Mouse (Mus musculus): Measurements from ENCODE around the gene Zfp597. TPM values are rescaled to one million over a fixed set of nuclear protein-coding genes. Genes with fewer than 3 reads are reported as not detected.

Zfp597 gene
- total and polyA plus RNA-seq, 2 experiments, result 1.6 to 8.5 TPM

- H3K36me3 ChIP-seq (ENCODE audit: control insufficient read depth, insufficient read depth, low read length), result peaks cover 47% of the 10 kb centered on the region
- H3K4me1 ChIP-seq (ENCODE audit: control insufficient read depth, insufficient read depth, low read length), result no peaks in the 10 kb centered on the region
- 47% methylated on average over 3 of the region's 3 CpGs for WGBS
- no peak overlapping the region for H3K27ac ChIP-seq (replicated peaks; ENCODE audit: insufficient read depth, low read depth, low read length)
- no peaks in the 10 kb centered on the region for H3K79me2 ChIP-seq (ENCODE audit: control insufficient read depth, insufficient read depth, low read length)
- DNase-seq (ENCODE audit: extremely low read depth, low read depth, low spot score), result no peak
- no peak overlapping the region for H3K4me3 ChIP-seq (ENCODE audit: insufficient read depth, low read depth, low read length)
- TF ChIP-seq CTCF (IDR thresholded peaks at IDR 0.05; ENCODE audit: low read depth, low read length) (no peak), POLR2A (IDR thresholded peaks at IDR 0.05; ENCODE audit: extremely low read depth, insufficient read depth, low read length) (no peak)
- H3K27me3 ChIP-seq (ENCODE audit: control insufficient read depth, insufficient read depth, low read length), result no peaks in the 10 kb centered on the region
- no peak overlapping the region for H3K9ac ChIP-seq (ENCODE audit: low read depth, low read length)
Observed at GRCm38 (mm10) chr16:3923515-3923914, 39.2 kb upstream of the Zfp597 start.

GRCm38 (mm10) chr16:3920756-3921155 lies 36.4 kb upstream of the Zfp597 start:
- WGBS, result 94% methylated on average over 2 of the region's 2 CpGs
- no peak overlapping the region for H3K27ac ChIP-seq (replicated peaks; ENCODE audit: insufficient read depth, low read depth, low read length)
- no peak for TF ChIP-seq CTCF (IDR thresholded peaks at IDR 0.05; ENCODE audit: low read depth, low read length)
- H3K36me3 ChIP-seq (ENCODE audit: control insufficient read depth, insufficient read depth, low read length), result peaks cover 48% of the 10 kb centered on the region
- H3K4me3 ChIP-seq (ENCODE audit: insufficient read depth, low read depth, low read length), result no peak overlapping the region
- no peaks in the 10 kb centered on the region for H3K27me3 ChIP-seq (ENCODE audit: control insufficient read depth, insufficient read depth, low read length)
- no peak for DNase-seq (ENCODE audit: extremely low read depth, low read depth, low spot score)
- no peaks in the 10 kb centered on the region for H3K4me1 ChIP-seq (ENCODE audit: control insufficient read depth, insufficient read depth, low read length)
- no peaks in the 10 kb centered on the region for H3K79me2 ChIP-seq (ENCODE audit: control insufficient read depth, insufficient read depth, low read length)
- no peak overlapping the region for H3K9ac ChIP-seq (ENCODE audit: low read depth, low read length)

GRCm38 (mm10) chr16:3909118-3909517 lies 24.8 kb upstream of the Zfp597 start:
- H3K27me3 ChIP-seq (ENCODE audit: control insufficient read depth, insufficient read depth, low read length), result no peaks in the 10 kb centered on the region
- H3K27ac ChIP-seq (replicated peaks; ENCODE audit: insufficient read depth, low read depth, low read length), result no peak overlapping the region
- H3K4me1 ChIP-seq (ENCODE audit: control insufficient read depth, insufficient read depth, low read length), result peaks cover 2% of the 10 kb centered on the region; the same call in 1 of the 2 replicates
- TF ChIP-seq CTCF (IDR thresholded peaks at IDR 0.05; ENCODE audit: low read depth, low read length) (no peak), POLR2A (IDR thresholded peaks at IDR 0.05; ENCODE audit: extremely low read depth, insufficient read depth, low read length) (no peak)
- WGBS, result 11% methylated on average over 20 of the region's 20 CpGs
- H3K9ac ChIP-seq (ENCODE audit: low read depth, low read length), result peak overlapping the region; percentile 44
- no peak for DNase-seq (ENCODE audit: extremely low read depth, low read depth, low spot score)
- no peaks in the 10 kb centered on the region for H3K79me2 ChIP-seq (ENCODE audit: control insufficient read depth, insufficient read depth, low read length)
- H3K36me3 ChIP-seq (ENCODE audit: control insufficient read depth, insufficient read depth, low read length), result peaks cover 10% of the 10 kb centered on the region; the same call in 1 of the 2 replicates
- peak overlapping the region; percentile 44 for H3K4me3 ChIP-seq (ENCODE audit: insufficient read depth, low read depth, low read length)

- no peaks in the 10 kb centered on the region for H3K27me3 ChIP-seq (ENCODE audit: control insufficient read depth, insufficient read depth, low read length)
- H3K79me2 ChIP-seq (ENCODE audit: control insufficient read depth, insufficient read depth, low read length), result no peaks in the 10 kb centered on the region
- peaks cover 8% of the 10 kb centered on the region; the same call in 1 of the 2 replicates for H3K36me3 ChIP-seq (ENCODE audit: control insufficient read depth, insufficient read depth, low read length)
- peak within 1 kb of the TSS; percentile 44 for H3K9ac ChIP-seq (ENCODE audit: low read depth, low read length)
- H3K4me3 ChIP-seq (ENCODE audit: insufficient read depth, low read depth, low read length), result peak within 1 kb of the TSS; percentile 44
- WGBS, result under 1% methylated on average over 33 of the region's 33 CpGs
- H3K27ac ChIP-seq (replicated peaks; ENCODE audit: insufficient read depth, low read depth, low read length), result peak within 1 kb of the TSS; percentile 33
- H3K4me1 ChIP-seq (ENCODE audit: control insufficient read depth, insufficient read depth, low read length), result peaks cover 2% of the 10 kb centered on the region; the same call in 1 of the 2 replicates
- TF ChIP-seq CTCF (IDR thresholded peaks at IDR 0.05; ENCODE audit: low read depth, low read length) (peak; percentile 93), POLR2A (IDR thresholded peaks at IDR 0.05; ENCODE audit: extremely low read depth, insufficient read depth, low read length) (no peak)
- peak; percentile 94 for DNase-seq (ENCODE audit: extremely low read depth, low read depth, low spot score)
Observed at GRCm38 (mm10) chr16:3908537-3909111, 24.3 kb upstream of the Zfp597 start, which contains the start of the genes 1700037C18Rik and Cluap1. 1700037C18Rik (minus strand) TSS chr16:3908689. Cluap1 (plus strand) TSS chr16:3908801.

GRCm38 (mm10) chr16:3907471-3907870 lies 23.1 kb upstream of the Zfp597 start:
- WGBS, result 79% methylated on average over 2 of the region's 2 CpGs
- H3K4me3 ChIP-seq (ENCODE audit: insufficient read depth, low read depth, low read length), result no peak overlapping the region
- no peaks in the 10 kb centered on the region for H3K27me3 ChIP-seq (ENCODE audit: control insufficient read depth, insufficient read depth, low read length)
- no peaks in the 10 kb centered on the region for H3K79me2 ChIP-seq (ENCODE audit: control insufficient read depth, insufficient read depth, low read length)
- peaks cover 14% of the 10 kb centered on the region for H3K36me3 ChIP-seq (ENCODE audit: control insufficient read depth, insufficient read depth, low read length)
- no peak overlapping the region for H3K9ac ChIP-seq (ENCODE audit: low read depth, low read length)
- DNase-seq (ENCODE audit: extremely low read depth, low read depth, low spot score), result no peak
- H3K27ac ChIP-seq (replicated peaks; ENCODE audit: insufficient read depth, low read depth, low read length), result no peak overlapping the region
- TF ChIP-seq POLR2A (IDR thresholded peaks at IDR 0.05; ENCODE audit: extremely low read depth, insufficient read depth, low read length) (no peak), CTCF (IDR thresholded peaks at IDR 0.05; ENCODE audit: low read depth, low read length) (no peak)
- H3K4me1 ChIP-seq (ENCODE audit: control insufficient read depth, insufficient read depth, low read length), result peaks cover 2% of the 10 kb centered on the region; the same call in 1 of the 2 replicates

GRCm38 (mm10) chr16:3896553-3896952 lies 12.2 kb upstream of the Zfp597 start:
- Histone ChIP-seq H3K4me1 (ENCODE audit: control insufficient read depth, insufficient read depth, low read length) (peaks cover 8% of the 10 kb centered on the region), H3K27ac (replicated peaks; ENCODE audit: insufficient read depth, low read depth, low read length) (no peak overlapping the region), H3K4me3 (ENCODE audit: insufficient read depth, low read depth, low read length) (no peak overlapping the region), H3K27me3 (ENCODE audit: control insufficient read depth, insufficient read depth, low read length) (no peaks in the 10 kb centered on the region), H3K79me2 (ENCODE audit: control insufficient read depth, insufficient read depth, low read length) (peaks cover 25% of the 10 kb centered on the region), H3K36me3 (ENCODE audit: control insufficient read depth, insufficient read depth, low read length) (peaks cover 57% of the 10 kb centered on the region), H3K9ac (ENCODE audit: low read depth, low read length) (no peak overlapping the region)
- TF ChIP-seq POLR2A (IDR thresholded peaks at IDR 0.05; ENCODE audit: extremely low read depth, insufficient read depth, low read length) (no peak), CTCF (IDR thresholded peaks at IDR 0.05; ENCODE audit: low read depth, low read length) (no peak)
- DNase-seq (ENCODE audit: extremely low read depth, low read depth, low spot score), result no peak
- WGBS, result 88% methylated on average over 1 of the region's 1 CpGs

All from liver, adult 2 months (tissue).